Mouse (Mus musculus) left cerebral cortex, postnatal 25 days (tissue): Measurements from ENCODE around the gene Bcl2l2. TPM values are rescaled to one million over a fixed set of nuclear protein-coding genes. Genes with fewer than 3 reads are reported as not detected.

Source experiments
- DNase-seq, 2 experiments: peaks; one replicate each; pipeline ENCODE4 v3.0.0; 2022; ENCODE audit warnings: low spot score in 2 of 2, mixed read lengths in 1 of 2
- intact Hi-C: fragments of 180-260 bp; cut with DNase I; formaldehyde crosslinking; loops from one replicate; pipeline ENCODE4 v1.15.1; 2025
- total RNA-seq, 2 experiments: library from RNA; stranded (reverse); gene quantifications; 2 replicates each; pipeline ENCODE4 v1.2.3; 2021

Bcl2l2 gene
- total RNA-seq, 2 experiments from 2014 or later = 135 to 136 TPM

DNA sequence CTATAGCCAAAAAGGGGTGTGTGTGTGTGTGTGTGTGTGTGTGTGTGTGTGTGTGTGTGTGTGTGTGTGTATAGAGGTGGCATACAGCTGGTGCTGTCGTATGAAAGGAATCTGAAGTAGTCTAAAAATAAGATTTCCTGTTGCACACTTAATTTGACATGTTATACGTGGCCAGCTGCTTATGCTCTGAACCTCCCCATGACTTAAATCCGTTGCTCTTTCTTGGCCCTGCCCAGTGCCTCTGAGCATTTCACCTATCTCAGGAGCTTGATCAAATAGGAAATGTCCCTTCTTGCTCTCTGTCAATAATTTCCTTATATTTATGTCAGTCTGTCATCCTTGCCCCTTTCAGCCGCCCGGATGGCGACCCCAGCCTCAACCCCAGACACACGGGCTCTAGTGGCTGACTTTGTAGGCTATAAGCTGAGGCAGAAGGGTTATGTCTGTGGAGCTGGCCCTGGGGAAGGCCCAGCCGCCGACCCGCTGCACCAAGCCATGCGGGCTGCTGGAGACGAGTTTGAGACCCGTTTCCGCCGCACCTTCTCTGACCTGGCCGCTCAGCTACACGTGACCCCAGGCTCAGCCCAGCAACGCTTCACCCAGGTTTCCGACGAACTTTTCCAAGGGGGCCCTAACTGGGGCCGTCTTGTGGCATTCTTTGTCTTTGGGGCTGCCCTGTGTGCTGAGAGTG is 990 bp downstream of the Bcl2l2 start:
- DNase-seq = no peak
- intact Hi-C loops = no loop called here

DNA sequence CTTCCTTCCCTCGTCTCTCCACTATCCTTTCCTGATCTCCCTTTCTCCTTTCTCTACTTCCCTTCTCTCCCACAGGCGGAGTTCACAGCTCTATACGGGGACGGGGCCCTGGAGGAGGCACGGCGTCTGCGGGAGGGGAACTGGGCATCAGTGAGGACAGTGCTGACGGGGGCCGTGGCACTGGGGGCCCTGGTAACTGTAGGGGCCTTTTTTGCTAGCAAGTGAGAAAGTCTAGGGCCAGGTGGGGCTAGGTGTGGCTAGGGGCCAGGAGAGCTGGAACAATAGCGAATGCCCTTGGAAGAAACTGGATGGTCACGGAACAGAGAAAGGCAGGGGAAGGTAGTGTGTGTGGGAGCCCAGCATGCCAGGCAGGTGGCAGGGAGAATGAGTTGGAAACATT is 2.1 kb downstream of the Bcl2l2 start:
- no peak for DNase-seq
- intact Hi-C loops = no loop called here

DNA sequence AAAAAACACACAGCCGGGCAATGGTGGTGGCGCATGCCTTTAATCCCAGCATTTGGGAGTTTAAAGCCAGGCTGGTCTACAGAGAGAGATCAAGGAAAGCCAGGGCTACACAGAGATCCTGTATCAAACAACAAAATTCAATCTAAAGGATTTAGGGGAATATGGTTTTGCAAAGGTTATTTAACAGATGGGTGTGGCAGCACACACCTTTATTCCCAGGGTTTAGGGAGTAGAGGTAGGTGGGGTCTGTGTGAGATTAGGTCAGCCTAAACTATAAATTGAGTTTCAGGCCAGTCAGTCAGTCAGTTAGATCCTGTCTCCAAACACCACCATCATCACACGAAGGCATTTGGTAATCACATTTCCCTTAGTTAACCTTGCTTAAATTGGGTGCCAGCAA is 9.0 kb downstream of the Bcl2l2 start, which contains the start of gene Pabpn1:
Gene Pabpn1, plus strand, starts transcription at position 301 of the 400 bp plus-strand sequence.
- DNase-seq = no peak
- intact Hi-C loops = loop anchor here (5.0 kb wide), 1 partner anchor 200 kb away; the partner anchor contains the start of genes Thtpa and Zfhx2

- peak; percentile 98 to 100 for DNase-seq
- intact Hi-C loops = loop anchor here (1.0 to 5.0 kb wide), 2 partner anchors 46 to 199 kb away; partner anchors contain the start of genes Thtpa and Zfhx2
Observed at GRCm38 (mm10) chr14:54893651-54894181, 10.5 kb downstream of the Bcl2l2 start.

DNA sequence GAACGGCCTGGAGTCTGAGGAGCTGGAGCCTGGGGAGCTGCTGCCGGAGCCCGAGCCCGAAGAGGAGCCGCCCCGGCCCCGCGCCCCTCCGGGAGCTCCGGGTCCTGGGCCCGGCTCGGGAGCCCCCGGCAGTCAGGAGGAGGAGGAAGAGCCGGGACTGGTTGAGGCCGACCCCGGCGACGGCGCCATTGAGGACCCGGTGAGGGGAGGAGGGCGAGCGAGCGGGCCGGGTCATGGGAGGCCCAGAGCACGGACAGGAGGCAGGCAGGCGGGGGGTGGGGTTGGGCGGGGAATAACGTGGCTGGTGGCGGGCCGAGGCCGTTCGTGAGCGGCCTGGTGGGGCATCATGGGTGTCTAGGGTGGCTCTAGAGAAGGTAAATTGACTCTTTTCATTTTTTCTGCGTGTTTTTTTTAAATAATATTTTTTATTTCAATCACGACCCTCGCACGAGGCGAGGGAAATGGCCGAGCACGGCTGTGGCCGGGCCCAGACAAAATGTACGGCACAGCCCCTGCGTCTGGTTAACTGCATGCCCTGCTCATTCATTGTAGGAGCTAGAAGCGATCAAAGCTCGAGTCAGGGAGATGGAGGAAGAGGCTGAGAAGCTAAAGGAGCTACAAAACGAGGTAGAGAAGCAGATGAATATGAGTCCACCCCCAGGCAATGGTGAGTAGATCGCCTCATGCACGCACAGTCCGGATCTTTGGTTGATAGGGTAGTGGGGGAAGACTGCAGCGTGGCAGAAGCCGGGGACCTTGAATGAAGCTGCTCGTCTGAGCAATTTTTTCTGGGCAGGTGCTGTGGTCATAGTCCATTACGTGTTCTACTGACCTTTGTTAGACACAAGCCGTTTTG is 11.3 kb downstream of the Bcl2l2 start:
- no peak for DNase-seq
- intact Hi-C loops = loop anchor here (1.0 to 5.0 kb wide), 2 partner anchors 45 to 198 kb away; partner anchors contain the start of genes Thtpa and Zfhx2

DNA sequence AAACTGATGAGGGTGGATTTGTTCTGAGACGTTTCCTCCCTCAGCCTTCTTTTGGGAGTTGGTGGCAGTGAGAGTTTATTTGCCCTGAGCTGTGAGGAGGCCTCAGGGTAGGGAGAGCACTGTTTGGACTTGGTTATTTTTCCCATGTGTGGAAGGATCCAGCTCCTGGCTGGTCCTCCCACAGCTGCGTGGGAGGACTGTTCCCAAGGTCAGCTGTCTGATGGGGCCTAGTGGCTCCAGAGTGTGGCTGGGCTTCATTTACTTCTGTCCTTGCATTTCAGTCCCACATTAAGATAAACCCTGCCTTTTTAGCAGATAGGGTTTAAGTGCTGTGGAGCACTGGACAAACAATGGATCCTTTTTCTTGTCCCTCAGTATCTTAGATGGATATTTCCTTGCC is 14.3 kb downstream of the Bcl2l2 start:
- intact Hi-C loops = no loop called here
- no peak for DNase-seq

- peak; percentile 79 to 90 for DNase-seq
- intact Hi-C loops = loop anchor here (1.0 to 5.0 kb wide), 3 partner anchors 39 to 197 kb away; no protein-coding TSS in a partner anchor
Observed at GRCm38 (mm10) chr14:54900383-54900782, 17.2 kb downstream of the Bcl2l2 start.

DNA sequence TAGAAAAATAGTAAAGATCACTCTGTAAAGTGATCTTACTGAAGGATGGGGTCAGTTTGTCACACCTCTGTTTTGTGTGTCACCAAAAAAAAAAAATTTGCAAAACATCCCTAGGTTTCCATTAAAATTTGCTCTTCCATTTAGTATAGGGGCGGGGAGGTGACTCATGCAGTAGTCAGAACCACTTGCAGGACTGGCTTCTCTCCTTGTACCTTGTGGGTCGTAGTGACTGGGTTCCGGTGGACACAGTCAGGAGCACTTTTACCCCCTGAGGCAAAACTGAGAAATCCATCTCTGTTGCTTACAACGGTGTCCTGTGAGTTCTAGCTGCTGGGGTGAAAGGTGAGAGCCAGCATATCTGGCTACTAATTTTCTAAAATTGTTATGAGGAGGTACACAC is 20.5 kb downstream of the Bcl2l2 start:
- no peak for DNase-seq
- intact Hi-C loops = loop anchor here (5.0 kb wide), 1 partner anchor 194 kb away; no protein-coding TSS in a partner anchor

GRCm38 (mm10) chr14:54908682-54909081 is 25.5 kb downstream of the Bcl2l2 start:
- DNase-seq = no peak
- intact Hi-C loops = no loop called here

DNA sequence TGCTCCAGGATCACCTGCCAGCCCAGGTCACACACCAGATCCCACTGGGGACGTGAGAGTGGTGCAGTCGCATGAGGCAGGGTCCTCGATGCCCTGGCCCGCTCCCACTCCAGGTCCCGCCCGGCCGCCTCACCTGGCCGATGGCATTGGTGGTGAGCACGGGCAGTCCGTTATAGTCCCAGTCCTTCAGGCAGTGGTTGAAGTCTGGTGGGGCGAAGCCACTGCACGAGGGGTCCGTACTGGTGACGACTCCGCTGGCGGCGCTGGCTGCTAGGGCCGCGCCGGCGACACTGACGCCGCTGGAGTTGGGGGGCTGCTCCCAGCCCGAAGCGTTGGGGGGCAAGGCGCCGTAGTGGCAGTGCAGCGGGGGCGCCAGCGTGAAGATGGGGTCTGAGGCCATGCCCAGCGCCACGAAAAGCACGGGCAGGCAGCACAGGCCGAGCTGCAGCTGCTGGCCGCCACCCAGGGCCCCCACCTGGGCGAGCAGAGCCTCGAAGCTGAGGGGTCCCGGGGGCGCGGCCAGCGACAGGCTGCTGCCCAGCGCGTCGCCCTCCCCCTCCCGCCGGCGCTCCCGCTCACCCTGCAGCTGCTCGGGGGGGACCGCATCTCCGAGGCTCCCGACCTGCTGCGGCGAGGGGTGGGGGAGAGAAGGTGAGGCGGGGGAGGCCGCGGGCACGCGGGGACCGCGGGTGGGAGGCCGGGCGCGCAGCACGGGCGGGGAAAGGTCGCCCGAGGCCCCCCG is 29.1 kb downstream of the Bcl2l2 start:
- intact Hi-C loops = loop anchor here (5.0 kb wide), 1 partner anchor 180 kb away; the partner anchor contains the start of genes Thtpa and Zfhx2

GRCm38 (mm10) chr14:54912886-54913285 is 29.7 kb downstream of the Bcl2l2 start, which contains the start of gene Slc22a17:
Slc22a17 (minus strand) TSS chr14:54913132.
- DNase-seq = peak; percentile 83 to 89
- intact Hi-C loops = loop anchor here (5.0 kb wide), 1 partner anchor 179 kb away; the partner anchor contains the start of genes Thtpa and Zfhx2

More for the DNA sequence above, 29.1 kb downstream of the Bcl2l2 start:
- DNase-seq = no peak

- peak in 1 of 2 experiments; percentile 33 for DNase-seq
- intact Hi-C loops = loop anchor here (5.0 kb wide), 1 partner anchor 179 kb away; the partner anchor contains the start of genes Thtpa and Zfhx2
Observed at GRCm38 (mm10) chr14:54913343-54913742, 30.2 kb downstream of the Bcl2l2 start.

DNA sequence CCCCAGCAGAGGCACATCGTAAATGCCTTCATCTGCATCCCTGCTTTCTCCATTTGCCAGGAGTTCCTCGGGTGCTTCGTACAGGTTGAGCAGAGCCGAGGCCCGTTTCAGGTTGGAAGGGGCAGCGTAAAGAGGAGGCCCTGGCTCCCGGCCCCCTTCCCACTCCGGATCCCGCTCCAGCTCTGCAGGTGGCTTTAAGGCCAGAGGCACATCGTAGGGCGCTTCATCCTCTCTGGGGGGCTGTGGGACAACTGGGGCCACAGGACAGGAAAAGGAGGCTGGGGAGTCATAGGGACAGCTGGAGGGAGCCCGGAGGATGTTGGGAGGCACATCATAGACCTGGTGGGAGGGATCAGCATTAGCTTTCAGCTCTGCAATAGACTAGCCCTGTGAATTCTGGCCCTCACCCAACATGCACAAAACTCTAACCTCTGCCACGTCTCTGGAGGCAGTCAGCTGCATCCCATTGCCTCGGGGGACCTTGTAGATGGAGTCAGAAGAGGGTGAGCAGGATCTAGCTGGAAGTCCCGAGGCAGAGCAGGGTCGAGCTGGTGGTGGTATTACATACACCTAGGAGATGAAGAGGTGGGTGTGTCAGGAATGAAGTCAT is 37.0 kb downstream of the Bcl2l2 start:
- DNase-seq = no peak
- intact Hi-C loops = no loop called here

DNA sequence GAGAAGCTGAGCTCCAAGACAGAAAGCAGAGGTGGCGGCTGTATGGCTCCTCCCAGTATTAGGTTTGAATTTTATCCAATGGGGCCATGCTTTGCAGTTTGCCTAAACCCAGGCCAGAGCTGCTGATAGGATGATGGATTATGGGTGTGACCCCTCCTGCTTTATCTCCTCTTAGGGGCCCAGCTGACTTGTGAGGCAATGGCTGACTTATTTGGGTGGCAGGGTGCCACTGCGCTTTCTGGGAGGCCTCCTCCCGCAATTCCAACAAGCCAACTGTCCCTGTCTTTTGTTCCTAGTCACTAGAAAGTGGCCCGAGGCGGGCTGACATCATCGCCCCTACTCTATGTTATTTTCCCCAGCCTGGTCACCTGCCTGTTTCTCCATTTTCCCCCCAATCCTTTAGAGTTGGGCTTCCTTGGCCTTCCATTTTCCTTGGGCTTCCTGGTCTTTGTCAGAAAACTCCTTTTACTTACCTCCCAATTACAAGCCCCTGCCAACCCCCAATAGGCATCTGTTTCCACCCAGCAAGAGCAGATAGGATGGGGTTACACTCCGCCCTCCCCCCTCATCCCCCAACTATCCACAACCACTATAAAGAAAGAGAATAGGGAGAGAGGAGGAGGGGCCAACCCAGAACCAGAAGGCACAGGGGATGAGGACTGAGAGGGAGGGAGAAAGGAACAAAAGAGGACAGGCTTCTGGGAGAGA is 41.6 kb downstream of the Bcl2l2 start:
- no peak for DNase-seq
- intact Hi-C loops = no loop called here

GRCm38 (mm10) chr14:54925349-54926342 is 42.5 kb downstream of the Bcl2l2 start, which contains the start of gene Efs:
Efs (minus strand) TSS chr14:54926126.
- intact Hi-C loops = no loop called here

GRCm38 (mm10) chr14:54926401-54927158 is 43.4 kb downstream of the Bcl2l2 start:
- peak; percentile 35 to 36 for DNase-seq
- intact Hi-C loops = no loop called here

More at GRCm38 (mm10) chr14:54925349-54926342, 42.5 kb downstream of the Bcl2l2 start, which contains the start of gene Efs:
- peak; percentile 30 to 48 for DNase-seq
